Mouse (Mus musculus) MEL (cell line): ENCODE data around the gene Fam219b. TPM values are rescaled to one million over a fixed set of nuclear protein-coding genes. Genes with fewer than 3 reads are reported as not detected.

Source experiments
- DNase-seq: peaks from one replicate; pipeline ENCODE4 v3.0.0; 2011; ENCODE audit warnings: low read depth, low spot score
- H3K27ac ChIP-seq: 2 replicates; pipeline ENCODE4 v1.5.1; 2012; ENCODE audit warnings: low read depth, mild to moderate bottlenecking, control low read depth, low read length, moderate library complexity; ENCODE audit not compliant: control insufficient read depth
- H3K27me3 ChIP-seq, 2 experiments: fragments of 150-350 bp in 1 of 2; sonication (generic) in 1 of 2; 2 replicates each; pipeline ENCODE4 v1.6.1; 2012; ENCODE audit warnings: low read length in 2 of 2, mild to moderate bottlenecking in 2 of 2, improper control_type of control experiment in 1 of 2, moderate library complexity in 1 of 2; ENCODE audit not compliant: insufficient read depth in 2 of 2, control insufficient read depth in 1 of 2
- H3K36me3 ChIP-seq, 2 experiments: 2 replicates each; pipeline ENCODE4 v1.6.1; 2012 to 2014; ENCODE audit warnings: low read length in 2 of 2, improper control_type of control experiment in 1 of 2, inconsistent platforms in 1 of 2, mild to moderate bottlenecking in 1 of 2; ENCODE audit not compliant: insufficient read depth in 2 of 2, control insufficient read depth in 1 of 2
- H3K4me1 ChIP-seq, 2 experiments: fragments of 150-350 bp in 1 of 2; sonication (generic) in 1 of 2; 2 replicates each; pipeline ENCODE4 v1.6.1; 2012; ENCODE audit warnings: low read length in 2 of 2, improper control_type of control experiment in 1 of 2, mild to moderate bottlenecking in 1 of 2; ENCODE audit not compliant: insufficient read depth in 2 of 2, control insufficient read depth in 1 of 2
- H3K4me3 ChIP-seq, 2 experiments: fragments of 150-350 bp in 1 of 2; sonication (generic) in 1 of 2; 2 replicates each; pipeline ENCODE4 v1.5.1; 2012; ENCODE audit warnings: low read depth in 2 of 2, low read length in 2 of 2, mild to moderate bottlenecking in 2 of 2, moderate library complexity in 2 of 2, control low read depth in 1 of 2, improper control_type of control experiment in 1 of 2; ENCODE audit not compliant: control insufficient read depth in 1 of 2, insufficient read depth in 1 of 2
- H3K79me2 ChIP-seq: 2 replicates; pipeline ENCODE4 v1.6.1; 2012; ENCODE audit warnings: mild to moderate bottlenecking, low read length, moderate library complexity; ENCODE audit not compliant: control insufficient read depth, poor library complexity, insufficient read depth
- H3K9ac ChIP-seq: 2 replicates; pipeline ENCODE4 v1.6.1; 2012; ENCODE audit warnings: low read depth, mild to moderate bottlenecking, control low read depth, low read length, moderate library complexity; ENCODE audit not compliant: control insufficient read depth, poor library complexity, severe bottlenecking
- H3K9me3 ChIP-seq: fragments of 150-350 bp; sonication (generic); replicated peaks from 2 replicates; pipeline ENCODE4 v1.6.1; 2012; ENCODE audit warnings: mild to moderate bottlenecking, low read length, improper control_type of control experiment, moderate library complexity; ENCODE audit not compliant: insufficient read depth
- BHLHE40 ChIP-seq: IDR thresholded peaks from 2 replicates; pipeline ENCODE4 v1.6.1; 2012; ENCODE audit warnings: low read depth, mild to moderate bottlenecking, inconsistent platforms, low read length, improper control_type of control experiment, borderline replicate concordance
- CHD1 ChIP-seq: IDR thresholded peaks from 2 replicates; pipeline ENCODE4 v1.6.1; 2012; ENCODE audit warnings: low read depth, mild to moderate bottlenecking, inconsistent platforms, low read length, improper control_type of control experiment
- CHD2 ChIP-seq: IDR thresholded peaks from 2 replicates; pipeline ENCODE4 v1.6.1; 2011; ENCODE audit warnings: low read length, improper control_type of control experiment
- CTCF ChIP-seq, 3 experiments: IDR thresholded peaks in 2 of 3; conservative IDR thresholded peaks in 1 of 3; 2 replicates each; pipeline ENCODE4 v1.5.1; 2011 to 2012; ENCODE audit warnings: low read length in 3 of 3, low read depth in 2 of 3, mild to moderate bottlenecking in 2 of 3, improper control_type of control experiment in 1 of 3, inconsistent platforms in 1 of 3, mixed read lengths in 1 of 3, moderate library complexity in 1 of 3; ENCODE audit not compliant: control insufficient read depth in 1 of 3, insufficient read depth in 1 of 3, poor library complexity in 1 of 3, severe bottlenecking in 1 of 3
- E2F4 ChIP-seq: IDR thresholded peaks from 2 replicates; pipeline ENCODE4 v1.6.1; 2011; ENCODE audit warnings: low read depth, low read length, improper control_type of control experiment, borderline replicate concordance
- ETS1 ChIP-seq: IDR thresholded peaks from 2 replicates; pipeline ENCODE4 v1.6.1; 2012; ENCODE audit warnings: low read depth, mild to moderate bottlenecking, inconsistent platforms, low read length, improper control_type of control experiment, moderate library complexity
- GATA1 ChIP-seq: IDR thresholded peaks from 2 replicates; pipeline ENCODE4 v1.6.1; 2011; ENCODE audit warnings: low read depth, low read length, improper control_type of control experiment
- MAFK ChIP-seq: IDR thresholded peaks from 2 replicates; pipeline ENCODE4 v1.6.1; 2011; ENCODE audit warnings: low read depth, mild to moderate bottlenecking, low read length, improper control_type of control experiment, borderline replicate concordance
- MAX ChIP-seq: IDR thresholded peaks from 2 replicates; pipeline ENCODE4 v1.6.1; 2011; ENCODE audit warnings: low read length, improper control_type of control experiment
- MAZ ChIP-seq: IDR thresholded peaks from 2 replicates; pipeline ENCODE4 v1.6.1; 2012; ENCODE audit warnings: low read depth, mild to moderate bottlenecking, inconsistent platforms, low read length, improper control_type of control experiment
- MEF2A ChIP-seq: IDR thresholded peaks from 2 replicates; pipeline ENCODE4 v1.6.1; 2014; ENCODE audit warnings: low read depth, mild to moderate bottlenecking, inconsistent platforms, low read length, improper control_type of control experiment; ENCODE audit not compliant: poor library complexity, insufficient replicate concordance, severe bottlenecking; ENCODE audit errors: extremely low read depth
- MXI1 ChIP-seq: IDR thresholded peaks from 2 replicates; pipeline ENCODE4 v1.6.1; 2011; ENCODE audit warnings: mild to moderate bottlenecking, low read depth, low read length, improper control_type of control experiment
- MYC ChIP-seq: IDR thresholded peaks from 2 replicates; pipeline ENCODE4 v1.6.1; 2011; ENCODE audit warnings: low read depth, mild to moderate bottlenecking, low read length, improper control_type of control experiment, moderate library complexity
- NELFE ChIP-seq: IDR thresholded peaks from 2 replicates; pipeline ENCODE4 v1.6.1; 2011; ENCODE audit warnings: low read depth, low read length, improper control_type of control experiment
- POLR2A ChIP-seq, 2 experiments: IDR thresholded peaks; 2 replicates each; pipeline ENCODE4 v1.6.1; 2011 to 2012; ENCODE audit warnings: low read length in 2 of 2, mild to moderate bottlenecking in 2 of 2, control low read depth in 1 of 2, improper control_type of control experiment in 1 of 2, low read depth in 1 of 2, moderate library complexity in 1 of 2; ENCODE audit not compliant: control insufficient read depth in 1 of 2, insufficient read depth in 1 of 2, poor library complexity in 1 of 2
- POLR2AphosphoS2 ChIP-seq: IDR thresholded peaks from 2 replicates; pipeline ENCODE4 v1.6.1; 2011; ENCODE audit warnings: low read length, improper control_type of control experiment
- POLR2AphosphoS5 ChIP-seq: IDR thresholded peaks from 2 replicates; pipeline ENCODE4 v1.6.1; 2012; ENCODE audit warnings: low read depth, borderline replicate concordance, mild to moderate bottlenecking, inconsistent platforms, low read length, moderate library complexity, mixed read lengths
- RCOR1 ChIP-seq: IDR thresholded peaks from 2 replicates; pipeline ENCODE4 v1.6.1; 2012; ENCODE audit warnings: low read depth, mild to moderate bottlenecking, inconsistent platforms, low read length, improper control_type of control experiment
- SIN3A ChIP-seq: IDR thresholded peaks from 2 replicates; pipeline ENCODE4 v1.6.1; 2012; ENCODE audit warnings: low read length, improper control_type of control experiment, inconsistent platforms
- TAL1 ChIP-seq: IDR thresholded peaks from 2 replicates; pipeline ENCODE4 v1.6.1; 2012; ENCODE audit warnings: mild to moderate bottlenecking, inconsistent platforms, low read length, moderate library complexity, mixed read lengths
- TBP ChIP-seq: IDR thresholded peaks from 2 replicates; pipeline ENCODE4 v1.8.0; 2011; ENCODE audit warnings: low read depth, low read length, improper control_type of control experiment
- UBTF ChIP-seq: IDR thresholded peaks from 2 replicates; pipeline ENCODE4 v1.6.1; 2012; ENCODE audit warnings: low read depth, mild to moderate bottlenecking, inconsistent platforms, low read length, improper control_type of control experiment, moderate library complexity, borderline replicate concordance; ENCODE audit not compliant: insufficient read depth
- USF1 ChIP-seq: IDR thresholded peaks from 2 replicates; pipeline ENCODE4 v1.6.1; 2014; ENCODE audit warnings: low read depth, mild to moderate bottlenecking, inconsistent platforms, low read length, improper control_type of control experiment, moderate library complexity
- ZC3H11A ChIP-seq: IDR thresholded peaks from 2 replicates; pipeline ENCODE4 v1.6.1; 2012; ENCODE audit warnings: low read depth, mild to moderate bottlenecking, inconsistent platforms, low read length, improper control_type of control experiment
- polyA plus RNA-seq, 2 experiments: library from polyadenylated mRNA; stranded (reverse) in 1 of 2; unstranded in 1 of 2; fragments of >175 nt in 1 of 2; fragments of >200 nt in 1 of 2; gene quantifications; 2 replicates each; pipeline versions ENCODE4 v1.2.1 to v1.2.4; 2012; ENCODE audit warnings: low replicate concordance in 2 of 2, low read depth in 1 of 2; ENCODE audit not compliant: insufficient read length in 2 of 2, insufficient read depth in 1 of 2, missing spikeins in 1 of 2
- total RNA-seq: library from RNA; depleted of rRNA; stranded (reverse); fragments of 300-350 nt; gene quantifications from 2 replicates; pipeline ENCODE4 v1.2.3, GENCODE M21; 2012

The Fam219b gene
- total and polyA plus RNA-seq, 3 experiments: 12.8 to 16.4 TPM; not detected in 1

GRCm38 (mm10) chr9:57521056-57521911 is 16.0 kb upstream of the Fam219b start, which contains the start of gene Cox5a (continued):
- TF ChIP-seq GATA1 (no peak), UBTF (0 out of 2 replicates have a peak, but pooled peaks have one; percentile 64), RCOR1 (no peak), CTCF (IDR thresholded peaks at IDR 0.05 in 2 of 3, conservative IDR thresholded peaks at IDR 0.05 in 1 of 3; ENCODE audit: control insufficient read depth in 1 of 3, insufficient read depth in 1 of 3, low read depth in 2 of 3, low read length in 3 of 3, poor library complexity in 1 of 3, severe bottlenecking in 1 of 3) (no peak), ZC3H11A (no peak), MAFK (no peak), TAL1 (no peak), E2F4 (peak; percentile 61; the same call in 1 of the 2 replicates), MAZ (peak; percentile 37; the same call in 1 of the 2 replicates), SIN3A (peak; percentile 84), POLR2A (IDR thresholded peaks at IDR 0.05; ENCODE audit: control insufficient read depth in 1 of 2, insufficient read depth in 1 of 2, low read depth in 1 of 2, low read length in 2 of 2, poor library complexity in 1 of 2) (peak; percentile 93 to 99), CHD2 (no peak), TBP (no peak; the same call in none of the 2 replicates), NELFE (peak; percentile 98), BHLHE40 (no peak), POLR2AphosphoS5 (0 out of 2 replicates have a peak, but pooled peaks have one; percentile 27), MYC (peak; percentile 93), USF1 (no peak), MEF2A (no peak), POLR2AphosphoS2 (peak; percentile 90)

- Histone ChIP-seq H3K79me2 (peaks cover 58% of the 10 kb centered on the region), H3K4me1 (peaks cover 9 to 12% of the 10 kb centered on the region in 2 experiments), H3K27me3 (no peaks in the 10 kb centered on the region), H3K9ac (peak overlapping the region; percentile 86), H3K27ac (peak overlapping the region; percentile 54), H3K36me3 (peaks cover 0 to 36% of the 10 kb centered on the region in 2 experiments; a peak in 3 of 4 replicates), H3K4me3 (peak overlapping the region; percentile 79 to 98), H3K9me3 (no peaks in the 10 kb centered on the region)
- peak; percentile 61 for DNase-seq
- TF ChIP-seq ETS1: 0 out of 2 replicates have a peak, but pooled peaks have one; percentile 8
- TF ChIP-seq MAX: no peak; the same call in 1 of the 2 replicates
- peak in 1 of 2 experiments; percentile 23; a peak in 1 of 4 replicates for TF ChIP-seq POLR2A (IDR thresholded peaks at IDR 0.05; ENCODE audit: control insufficient read depth in 1 of 2, insufficient read depth in 1 of 2, low read depth in 1 of 2, low read length in 2 of 2, poor library complexity in 1 of 2)
- no peak for TF ChIP-seq MXI1
- TF ChIP-seq CHD1: peak; percentile 88; the same call in 1 of the 2 replicates
- TF ChIP-seq SIN3A: peak; percentile 59
These were observed 15.0 kb upstream of the Fam219b start for GRCm38 (mm10) chr9:57522114-57522860.
